Mouse (Mus musculus) forebrain, embryonic 12.5 days (tissue): Measurements from ENCODE around the gene Glra4. TPM values are rescaled to one million over a fixed set of nuclear protein-coding genes. Genes with fewer than 3 reads are reported as not detected.

Experiments
- ATAC-seq: fragments of 200-750 bp; cut with Nextera tagmentation; 2 replicates; pipeline ENCODE4 v1.8.0; 2017; ENCODE audit warnings: moderate TSS enrichment; ENCODE audit not compliant: low FRiP score
- H3K27ac ChIP-seq: fragments of 300-500 bp; sonication (generic); 2 replicates; pipeline ENCODE4 v1.5.1; 2016; ENCODE audit warnings: mild to moderate bottlenecking
- H3K27me3 ChIP-seq: fragments of 300-500 bp; sonication (generic); 2 replicates; pipeline ENCODE4 v1.6.1; 2016; ENCODE audit warnings: mild to moderate bottlenecking
- H3K36me3 ChIP-seq: fragments of 300-500 bp; sonication (generic); replicated peaks from 2 replicates; pipeline ENCODE4 v1.6.1; 2016; ENCODE audit warnings: mild to moderate bottlenecking
- H3K4me1 ChIP-seq: fragments of 300-500 bp; sonication (generic); 2 replicates; pipeline ENCODE4 v1.6.1; 2016
- H3K4me2 ChIP-seq: fragments of 300-500 bp; sonication (generic); 2 replicates; pipeline ENCODE4 v1.6.1; 2016; ENCODE audit warnings: mild to moderate bottlenecking, moderate library complexity
- H3K4me3 ChIP-seq: fragments of 300-500 bp; sonication (generic); replicated peaks from 2 replicates; pipeline ENCODE4 v1.5.1; 2016; ENCODE audit warnings: mild to moderate bottlenecking
- H3K9ac ChIP-seq: fragments of 300-500 bp; sonication (generic); 2 replicates; pipeline ENCODE4 v1.6.1; 2016; ENCODE audit warnings: mild to moderate bottlenecking
- H3K9me3 ChIP-seq: fragments of 300-500 bp; sonication (generic); 2 replicates; pipeline ENCODE4 v1.6.1; 2016
- WGBS: fragments of 180-500 bp; shearing (Covaris S2); methylation state at CpG from one replicate; pipeline ENCODE4 v1.1.7; 2016; 5-methylcytosine and 5-hydroxymethylcytosine counted together
- polyA plus RNA-seq: library from polyadenylated mRNA; unstranded; fragments of >200 nt; fragmentation: Nextera tagmentation; extraction: Ambion mirVana; gene quantifications from 2 replicates; pipeline ENCODE4 v1.2.1, GENCODE M21; 2016

Glra4 gene
- not detected in 2 replicates for polyA plus RNA-seq

- H3K4me1 ChIP-seq: no peaks in the 10 kb centered on the region
- no peaks in the 10 kb centered on the region for H3K9me3 ChIP-seq
- H3K27ac ChIP-seq: no peak within 1 kb of the TSS
- H3K4me2 ChIP-seq: no peak within 1 kb of the TSS
- H3K36me3 ChIP-seq: no peaks in the 10 kb centered on the region
- no peak within 1 kb of the TSS for H3K4me3 ChIP-seq
- WGBS: 90% methylated on average over 3 of the region's 3 CpGs
- H3K9ac ChIP-seq: no peak within 1 kb of the TSS
- no peak for ATAC-seq
- H3K27me3 ChIP-seq: peaks cover 24% of the 10 kb centered on the region
Measured at GRCm38 (mm10) chrX:136780041-136780440, at the start of gene Glra4. Gene Glra4, minus strand, starts transcription at chrX:136780141.

GRCm38 (mm10) chrX:136828610-136829009, 48.7 kb upstream of the Glra4 start:
- Histone ChIP-seq H3K9ac (no peak overlapping the region), H3K9me3 (no peaks in the 10 kb centered on the region), H3K27me3 (peaks cover 8% of the 10 kb centered on the region; the same call in 1 of the 2 replicates), H3K4me3 (no peak overlapping the region), H3K4me1 (no peaks in the 10 kb centered on the region), H3K36me3 (no peaks in the 10 kb centered on the region; the same call in 1 of the 2 replicates), H3K27ac (no peak overlapping the region), H3K4me2 (no peak overlapping the region)
- no peak for ATAC-seq

GRCm38 (mm10) chrX:136825016-136825415, 45.1 kb upstream of the Glra4 start:
- Histone ChIP-seq H3K9me3 (no peaks in the 10 kb centered on the region), H3K9ac (no peak overlapping the region), H3K36me3 (no peaks in the 10 kb centered on the region), H3K4me3 (no peak overlapping the region), H3K4me1 (no peaks in the 10 kb centered on the region), H3K4me2 (no peak overlapping the region), H3K27me3 (peaks cover 3% of the 10 kb centered on the region; the same call in 1 of the 2 replicates), H3K27ac (0 out of 2 replicates have a peak overlapping the region, but pooled peaks have one; percentile 31)
- ATAC-seq: no peak
- WGBS: 70% methylated on average over 4 of the region's 4 CpGs

- 13% methylated on average over 1 of the region's 1 CpGs for WGBS
- Histone ChIP-seq H3K27ac (no peak within 1 kb of the TSS), H3K4me3 (no peak within 1 kb of the TSS), H3K27me3 (peaks cover 8% of the 10 kb centered on the region; the same call in 1 of the 2 replicates), H3K9ac (no peak within 1 kb of the TSS), H3K36me3 (no peaks in the 10 kb centered on the region), H3K4me2 (no peak within 1 kb of the TSS), H3K9me3 (no peaks in the 10 kb centered on the region), H3K4me1 (no peaks in the 10 kb centered on the region)
- ATAC-seq: no peak
Measured at GRCm38 (mm10) chrX:136822371-136822770, 42.4 kb upstream of the Glra4 start, which contains the start of gene Plp1. Gene Plp1, plus strand, starts transcription at chrX:136822671.

GRCm38 (mm10) chrX:136820250-136820649, 40.3 kb upstream of the Glra4 start:
- Histone ChIP-seq H3K27ac (no peak overlapping the region), H3K9ac (no peak overlapping the region), H3K4me3 (no peak overlapping the region), H3K4me2 (no peak overlapping the region), H3K27me3 (peaks cover 8% of the 10 kb centered on the region; the same call in 1 of the 2 replicates), H3K9me3 (no peaks in the 10 kb centered on the region), H3K4me1 (no peaks in the 10 kb centered on the region), H3K36me3 (no peaks in the 10 kb centered on the region)
- WGBS: 7% methylated on average over 1 of the region's 1 CpGs
- peak; percentile 67; the same call in 1 of the 2 replicates for ATAC-seq

DNA sequence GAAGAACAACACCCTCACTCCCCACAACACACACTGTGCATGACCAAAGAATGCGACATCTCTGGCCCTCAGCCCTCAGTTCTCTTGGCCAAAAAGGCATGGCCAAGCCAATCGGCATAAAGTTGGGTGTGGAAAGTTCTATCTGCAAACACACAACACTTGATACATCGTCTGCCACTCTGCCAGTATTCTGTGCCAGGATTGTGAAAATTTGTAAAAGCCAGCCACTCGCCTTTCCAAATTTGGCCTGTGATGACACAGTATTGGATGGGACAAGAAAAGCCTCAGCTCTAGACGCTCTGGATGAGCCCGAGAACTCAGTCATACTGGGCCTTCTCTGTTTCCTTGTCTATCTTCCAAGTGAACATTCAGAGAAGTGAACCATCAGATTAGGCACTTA, 39.8 kb upstream of the Glra4 start:
- H3K27me3 ChIP-seq: peaks cover 8% of the 10 kb centered on the region; the same call in 1 of the 2 replicates
- ATAC-seq: no peak
- no peak overlapping the region for H3K9ac ChIP-seq
- H3K36me3 ChIP-seq: no peaks in the 10 kb centered on the region
- no peak overlapping the region for H3K4me3 ChIP-seq
- H3K27ac ChIP-seq: no peak overlapping the region
- H3K4me1 ChIP-seq: no peaks in the 10 kb centered on the region
- no peaks in the 10 kb centered on the region for H3K9me3 ChIP-seq
- WGBS: 87% methylated on average over 6 of the region's 6 CpGs
- no peak overlapping the region for H3K4me2 ChIP-seq

GRCm38 (mm10) chrX:136797223-136797622, 17.3 kb upstream of the Glra4 start:
- no peaks in the 10 kb centered on the region for H3K9me3 ChIP-seq
- H3K4me2 ChIP-seq: no peak overlapping the region
- peaks cover 2% of the 10 kb centered on the region; the same call in 1 of the 2 replicates for H3K27me3 ChIP-seq
- peaks cover 7% of the 10 kb centered on the region for H3K4me1 ChIP-seq
- H3K4me3 ChIP-seq: no peak overlapping the region
- H3K36me3 ChIP-seq: no peaks in the 10 kb centered on the region
- no peak overlapping the region for H3K9ac ChIP-seq
- whole genome bisulfite sequencing: 22% methylated on average over 2 of the region's 2 CpGs
- H3K27ac ChIP-seq: no peak overlapping the region
- no peak for ATAC-seq

DNA sequence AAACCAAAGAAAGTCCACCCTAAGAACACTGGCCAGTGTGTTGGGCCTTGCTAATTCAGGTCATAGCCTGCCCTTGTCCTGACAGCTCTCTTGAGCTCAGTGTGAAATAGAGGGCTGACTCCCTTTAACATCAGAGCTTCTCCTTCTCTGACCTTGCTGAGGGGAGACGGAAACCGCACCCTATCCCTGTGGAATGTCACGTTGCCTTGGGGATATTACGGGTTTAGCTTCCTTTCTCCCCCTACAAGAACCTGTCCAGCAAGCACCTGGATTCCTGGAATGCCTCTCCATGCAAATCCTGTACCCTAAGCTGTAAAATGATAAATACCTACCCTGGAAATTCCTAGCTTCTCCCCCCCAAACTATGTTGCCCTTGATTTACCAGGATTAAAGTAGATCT, 9.5 kb upstream of the Glra4 start:
- Histone ChIP-seq H3K9me3 (no peaks in the 10 kb centered on the region), H3K27me3 (peaks cover 7% of the 10 kb centered on the region; the same call in 1 of the 2 replicates), H3K4me3 (no peak overlapping the region), H3K27ac (no peak overlapping the region), H3K4me1 (no peaks in the 10 kb centered on the region), H3K4me2 (no peak overlapping the region), H3K36me3 (no peaks in the 10 kb centered on the region), H3K9ac (no peak overlapping the region)
- ATAC-seq: no peak
- 81% methylated on average over 4 of the region's 4 CpGs for WGBS

- Histone ChIP-seq H3K27ac (no peak overlapping the region), H3K4me1 (no peaks in the 10 kb centered on the region), H3K4me2 (no peak overlapping the region), H3K9ac (no peak overlapping the region), H3K36me3 (no peaks in the 10 kb centered on the region), H3K9me3 (no peaks in the 10 kb centered on the region), H3K4me3 (no peak overlapping the region), H3K27me3 (peaks cover 26% of the 10 kb centered on the region)
- no peak for ATAC-seq
- 61% methylated on average over 2 of the region's 2 CpGs for whole genome bisulfite sequencing
Measured at GRCm38 (mm10) chrX:136779262-136779661, 679 bp downstream of the Glra4 start.

DNA sequence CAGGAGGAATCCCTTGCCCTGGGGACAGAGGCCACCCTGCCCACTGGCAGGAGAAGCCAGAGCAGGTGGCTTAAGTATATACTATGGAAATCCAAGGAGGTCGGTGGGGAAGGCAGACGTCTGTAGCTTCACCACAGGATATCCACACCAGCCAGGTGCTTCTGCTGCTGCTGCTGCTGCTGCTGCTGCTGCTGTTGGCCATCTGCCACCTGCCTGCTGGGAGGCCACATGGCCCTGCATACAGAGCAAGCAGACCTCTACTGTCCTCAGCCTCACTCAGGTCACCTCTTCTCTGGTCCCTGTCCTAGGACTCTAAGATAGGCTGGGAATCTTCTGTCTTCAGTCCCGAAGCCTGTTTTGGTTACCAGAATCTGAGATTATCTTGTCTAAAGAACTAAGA, 1.9 kb downstream of the Glra4 start:
- Histone ChIP-seq H3K36me3 (no peaks in the 10 kb centered on the region), H3K4me1 (no peaks in the 10 kb centered on the region), H3K4me2 (no peak overlapping the region), H3K4me3 (no peak overlapping the region), H3K9ac (no peak overlapping the region), H3K27me3 (peaks cover 22% of the 10 kb centered on the region; the same call in 1 of the 2 replicates), H3K27ac (no peak overlapping the region), H3K9me3 (no peaks in the 10 kb centered on the region)
- ATAC-seq: no peak
- 81% methylated on average over 3 of the region's 3 CpGs for WGBS

DNA sequence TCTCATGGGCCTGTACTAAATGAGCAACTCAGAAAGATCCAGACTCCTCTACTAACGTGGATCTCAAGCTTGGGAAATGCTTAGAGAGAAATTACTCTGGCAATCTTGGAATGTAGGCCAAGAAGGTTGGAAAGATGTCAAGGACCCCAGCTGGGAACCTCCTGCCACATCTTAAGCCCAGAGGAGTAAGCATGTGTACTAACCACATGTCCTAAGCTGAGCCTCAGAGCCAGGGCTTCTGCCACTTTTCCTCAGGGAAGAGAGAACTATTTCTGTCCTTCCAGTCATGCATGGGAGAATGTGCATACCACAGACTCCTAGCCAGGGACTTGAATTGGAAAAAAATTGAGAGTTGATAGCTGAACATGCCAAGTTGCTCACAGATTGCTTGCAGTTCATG, 6.9 kb downstream of the Glra4 start:
- Histone ChIP-seq H3K36me3 (no peaks in the 10 kb centered on the region), H3K4me3 (no peak overlapping the region), H3K4me1 (no peaks in the 10 kb centered on the region), H3K27ac (no peak overlapping the region), H3K9me3 (no peaks in the 10 kb centered on the region), H3K4me2 (no peak overlapping the region), H3K9ac (no peak overlapping the region), H3K27me3 (peaks cover 8% of the 10 kb centered on the region; the same call in 1 of the 2 replicates)
- no peak for ATAC-seq
- WGBS: 76% methylated on average over 1 of the region's 1 CpGs

GRCm38 (mm10) chrX:136761103-136762074, 18.6 kb downstream of the Glra4 start:
- no peak overlapping the region for H3K9ac ChIP-seq
- H3K27me3 ChIP-seq: no peaks in the 10 kb centered on the region
- no peaks in the 10 kb centered on the region for H3K4me1 ChIP-seq
- no peak overlapping the region for H3K4me3 ChIP-seq
- H3K9me3 ChIP-seq: no peaks in the 10 kb centered on the region
- H3K27ac ChIP-seq: no peak overlapping the region
- no peak overlapping the region for H3K4me2 ChIP-seq
- WGBS: 67% methylated on average over 11 of the region's 11 CpGs
- peak; percentile 46; the same call in 1 of the 2 replicates for ATAC-seq
- no peaks in the 10 kb centered on the region for H3K36me3 ChIP-seq
